Mouse (Mus musculus) MEL (cell line): ENCODE data around the gene Slc5a5. TPM values are rescaled to one million over a fixed set of nuclear protein-coding genes. Genes with fewer than 3 reads are reported as not detected.

Source experiments
- DNase-seq: peaks from one replicate; pipeline ENCODE4 v3.0.0; 2011; ENCODE audit warnings: low read depth, low spot score
- H3K27ac ChIP-seq: 2 replicates; pipeline ENCODE4 v1.5.1; 2012; ENCODE audit warnings: low read depth, mild to moderate bottlenecking, control low read depth, low read length, moderate library complexity; ENCODE audit not compliant: control insufficient read depth
- H3K27me3 ChIP-seq, 2 experiments: fragments of 150-350 bp in 1 of 2; sonication (generic) in 1 of 2; 2 replicates each; pipeline ENCODE4 v1.6.1; 2012; ENCODE audit warnings: low read length in 2 of 2, mild to moderate bottlenecking in 2 of 2, improper control_type of control experiment in 1 of 2, moderate library complexity in 1 of 2; ENCODE audit not compliant: insufficient read depth in 2 of 2, control insufficient read depth in 1 of 2
- H3K36me3 ChIP-seq, 2 experiments: 2 replicates each; pipeline ENCODE4 v1.6.1; 2012 to 2014; ENCODE audit warnings: low read length in 2 of 2, improper control_type of control experiment in 1 of 2, inconsistent platforms in 1 of 2, mild to moderate bottlenecking in 1 of 2; ENCODE audit not compliant: insufficient read depth in 2 of 2, control insufficient read depth in 1 of 2
- H3K4me1 ChIP-seq, 2 experiments: fragments of 150-350 bp in 1 of 2; sonication (generic) in 1 of 2; 2 replicates each; pipeline ENCODE4 v1.6.1; 2012; ENCODE audit warnings: low read length in 2 of 2, improper control_type of control experiment in 1 of 2, mild to moderate bottlenecking in 1 of 2; ENCODE audit not compliant: insufficient read depth in 2 of 2, control insufficient read depth in 1 of 2
- H3K4me3 ChIP-seq, 2 experiments: fragments of 150-350 bp in 1 of 2; sonication (generic) in 1 of 2; 2 replicates each; pipeline ENCODE4 v1.5.1; 2012; ENCODE audit warnings: low read depth in 2 of 2, low read length in 2 of 2, mild to moderate bottlenecking in 2 of 2, moderate library complexity in 2 of 2, control low read depth in 1 of 2, improper control_type of control experiment in 1 of 2; ENCODE audit not compliant: control insufficient read depth in 1 of 2, insufficient read depth in 1 of 2
- H3K79me2 ChIP-seq: 2 replicates; pipeline ENCODE4 v1.6.1; 2012; ENCODE audit warnings: mild to moderate bottlenecking, low read length, moderate library complexity; ENCODE audit not compliant: control insufficient read depth, poor library complexity, insufficient read depth
- H3K9ac ChIP-seq: 2 replicates; pipeline ENCODE4 v1.6.1; 2012; ENCODE audit warnings: low read depth, mild to moderate bottlenecking, control low read depth, low read length, moderate library complexity; ENCODE audit not compliant: control insufficient read depth, poor library complexity, severe bottlenecking
- H3K9me3 ChIP-seq: fragments of 150-350 bp; sonication (generic); replicated peaks from 2 replicates; pipeline ENCODE4 v1.6.1; 2012; ENCODE audit warnings: mild to moderate bottlenecking, low read length, improper control_type of control experiment, moderate library complexity; ENCODE audit not compliant: insufficient read depth
- BHLHE40 ChIP-seq: IDR thresholded peaks from 2 replicates; pipeline ENCODE4 v1.6.1; 2012; ENCODE audit warnings: low read depth, mild to moderate bottlenecking, inconsistent platforms, low read length, improper control_type of control experiment, borderline replicate concordance
- CTCF ChIP-seq, 3 experiments: IDR thresholded peaks in 2 of 3; conservative IDR thresholded peaks in 1 of 3; 2 replicates each; pipeline ENCODE4 v1.5.1; 2011 to 2012; ENCODE audit warnings: low read length in 3 of 3, low read depth in 2 of 3, mild to moderate bottlenecking in 2 of 3, improper control_type of control experiment in 1 of 3, inconsistent platforms in 1 of 3, mixed read lengths in 1 of 3, moderate library complexity in 1 of 3; ENCODE audit not compliant: control insufficient read depth in 1 of 3, insufficient read depth in 1 of 3, poor library complexity in 1 of 3, severe bottlenecking in 1 of 3
- ELF1 ChIP-seq: IDR thresholded peaks from 2 replicates; pipeline ENCODE4 v1.6.1; 2014; ENCODE audit warnings: low read depth, mild to moderate bottlenecking, inconsistent platforms, low read length, improper control_type of control experiment, moderate library complexity
- EP300 ChIP-seq, 2 experiments: IDR thresholded peaks; 2 replicates each; pipeline ENCODE4 v1.6.1; 2011; ENCODE audit warnings: improper control_type of control experiment in 2 of 2, low read length in 2 of 2, low read depth in 1 of 2, mild to moderate bottlenecking in 1 of 2
- ETS1 ChIP-seq: IDR thresholded peaks from 2 replicates; pipeline ENCODE4 v1.6.1; 2012; ENCODE audit warnings: low read depth, mild to moderate bottlenecking, inconsistent platforms, low read length, improper control_type of control experiment, moderate library complexity
- GATA1 ChIP-seq: IDR thresholded peaks from 2 replicates; pipeline ENCODE4 v1.6.1; 2011; ENCODE audit warnings: low read depth, low read length, improper control_type of control experiment
- HCFC1 ChIP-seq: IDR thresholded peaks from 2 replicates; pipeline ENCODE4 v1.6.1; 2012; ENCODE audit warnings: low read depth, mild to moderate bottlenecking, inconsistent platforms, low read length, improper control_type of control experiment, moderate library complexity
- JUND ChIP-seq: IDR thresholded peaks from 2 replicates; pipeline ENCODE4 v1.6.1; 2011; ENCODE audit warnings: low read depth, mild to moderate bottlenecking, improper control_type of control experiment, low read length
- KAT2A ChIP-seq: conservative IDR thresholded peaks from 2 replicates; pipeline ENCODE4 v1.6.1; 2012; ENCODE audit warnings: low read depth, low read length, improper control_type of control experiment, inconsistent platforms
- MAZ ChIP-seq: IDR thresholded peaks from 2 replicates; pipeline ENCODE4 v1.6.1; 2012; ENCODE audit warnings: low read depth, mild to moderate bottlenecking, inconsistent platforms, low read length, improper control_type of control experiment
- MEF2A ChIP-seq: IDR thresholded peaks from 2 replicates; pipeline ENCODE4 v1.6.1; 2014; ENCODE audit warnings: low read depth, mild to moderate bottlenecking, inconsistent platforms, low read length, improper control_type of control experiment; ENCODE audit not compliant: poor library complexity, insufficient replicate concordance, severe bottlenecking; ENCODE audit errors: extremely low read depth
- MYB ChIP-seq: IDR thresholded peaks from 2 replicates; pipeline ENCODE4 v1.6.1; 2011; ENCODE audit warnings: mild to moderate bottlenecking, low read depth, low read length, improper control_type of control experiment
- MYC ChIP-seq: IDR thresholded peaks from 2 replicates; pipeline ENCODE4 v1.6.1; 2011; ENCODE audit warnings: low read depth, mild to moderate bottlenecking, low read length, improper control_type of control experiment, moderate library complexity
- POLR2A ChIP-seq, 2 experiments: IDR thresholded peaks; 2 replicates each; pipeline ENCODE4 v1.6.1; 2011 to 2012; ENCODE audit warnings: low read length in 2 of 2, mild to moderate bottlenecking in 2 of 2, control low read depth in 1 of 2, improper control_type of control experiment in 1 of 2, low read depth in 1 of 2, moderate library complexity in 1 of 2; ENCODE audit not compliant: control insufficient read depth in 1 of 2, insufficient read depth in 1 of 2, poor library complexity in 1 of 2
- POLR2AphosphoS2 ChIP-seq: IDR thresholded peaks from 2 replicates; pipeline ENCODE4 v1.6.1; 2011; ENCODE audit warnings: low read length, improper control_type of control experiment
- POLR2AphosphoS5 ChIP-seq: IDR thresholded peaks from 2 replicates; pipeline ENCODE4 v1.6.1; 2012; ENCODE audit warnings: low read depth, borderline replicate concordance, mild to moderate bottlenecking, inconsistent platforms, low read length, moderate library complexity, mixed read lengths
- RAD21 ChIP-seq: IDR thresholded peaks from 2 replicates; pipeline ENCODE4 v1.6.1; 2011; ENCODE audit warnings: mild to moderate bottlenecking, low read depth, low read length, improper control_type of control experiment
- RCOR1 ChIP-seq: IDR thresholded peaks from 2 replicates; pipeline ENCODE4 v1.6.1; 2012; ENCODE audit warnings: low read depth, mild to moderate bottlenecking, inconsistent platforms, low read length, improper control_type of control experiment
- SMC3 ChIP-seq: IDR thresholded peaks from 2 replicates; pipeline ENCODE4 v1.6.1; 2011; ENCODE audit warnings: low read depth, low read length, improper control_type of control experiment
- TAL1 ChIP-seq: IDR thresholded peaks from 2 replicates; pipeline ENCODE4 v1.6.1; 2012; ENCODE audit warnings: mild to moderate bottlenecking, inconsistent platforms, low read length, moderate library complexity, mixed read lengths
- TBP ChIP-seq: IDR thresholded peaks from 2 replicates; pipeline ENCODE4 v1.8.0; 2011; ENCODE audit warnings: low read depth, low read length, improper control_type of control experiment
- TCF12 ChIP-seq: IDR thresholded peaks from 2 replicates; pipeline ENCODE4 v1.6.1; 2014; ENCODE audit warnings: low read depth, mild to moderate bottlenecking, inconsistent platforms, low read length, improper control_type of control experiment, moderate library complexity
- USF1 ChIP-seq: IDR thresholded peaks from 2 replicates; pipeline ENCODE4 v1.6.1; 2014; ENCODE audit warnings: low read depth, mild to moderate bottlenecking, inconsistent platforms, low read length, improper control_type of control experiment, moderate library complexity
- ZC3H11A ChIP-seq: IDR thresholded peaks from 2 replicates; pipeline ENCODE4 v1.6.1; 2012; ENCODE audit warnings: low read depth, mild to moderate bottlenecking, inconsistent platforms, low read length, improper control_type of control experiment
- ZMIZ1 ChIP-seq: IDR thresholded peaks from 2 replicates; pipeline ENCODE4 v1.6.1; 2012; ENCODE audit warnings: low read depth, mild to moderate bottlenecking, inconsistent platforms, low read length, improper control_type of control experiment, moderate library complexity
- ZNF384 ChIP-seq: IDR thresholded peaks from 2 replicates; pipeline ENCODE4 v1.6.1; 2012; ENCODE audit warnings: low read depth, mild to moderate bottlenecking, inconsistent platforms, low read length, improper control_type of control experiment
- polyA plus RNA-seq, 2 experiments: library from polyadenylated mRNA; stranded (reverse) in 1 of 2; unstranded in 1 of 2; fragments of >175 nt in 1 of 2; fragments of >200 nt in 1 of 2; gene quantifications; 2 replicates each; pipeline versions ENCODE4 v1.2.1 to v1.2.4; 2012; ENCODE audit warnings: low replicate concordance in 2 of 2, low read depth in 1 of 2; ENCODE audit not compliant: insufficient read length in 2 of 2, insufficient read depth in 1 of 2, missing spikeins in 1 of 2
- total RNA-seq: library from RNA; depleted of rRNA; stranded (reverse); fragments of 300-350 nt; gene quantifications from 2 replicates; pipeline ENCODE4 v1.2.3, GENCODE M21; 2012

Slc5a5 gene
- total and polyA plus RNA-seq, 3 experiments, result 0.12 to 0.36 TPM; not detected in 1

GRCm38 (mm10) chr8:70850947-70851346, 41.6 kb downstream of the Slc5a5 start:
- no peak for TF ChIP-seq MYB
- TF ChIP-seq HCFC1, result no peak
- TF ChIP-seq BHLHE40, result no peak
- TF ChIP-seq RCOR1, result no peak
- TF ChIP-seq CTCF (IDR thresholded peaks at IDR 0.05 in 2 of 3, conservative IDR thresholded peaks at IDR 0.05 in 1 of 3; ENCODE audit: control insufficient read depth in 1 of 3, insufficient read depth in 1 of 3, low read depth in 2 of 3, low read length in 3 of 3, poor library complexity in 1 of 3, severe bottlenecking in 1 of 3), result no peak
- no peak for DNase-seq
- Histone ChIP-seq H3K27me3 (no peaks in the 10 kb centered on the region), H3K9me3 (no peaks in the 10 kb centered on the region), H3K36me3 (no peaks in the 10 kb centered on the region), H3K27ac (no peak overlapping the region), H3K4me1 (peaks cover 0 to 10% of the 10 kb centered on the region in 2 experiments; a peak in 3 of 4 replicates), H3K4me3 (no peak overlapping the region), H3K79me2 (no peaks in the 10 kb centered on the region), H3K9ac (no peak overlapping the region)

DNA sequence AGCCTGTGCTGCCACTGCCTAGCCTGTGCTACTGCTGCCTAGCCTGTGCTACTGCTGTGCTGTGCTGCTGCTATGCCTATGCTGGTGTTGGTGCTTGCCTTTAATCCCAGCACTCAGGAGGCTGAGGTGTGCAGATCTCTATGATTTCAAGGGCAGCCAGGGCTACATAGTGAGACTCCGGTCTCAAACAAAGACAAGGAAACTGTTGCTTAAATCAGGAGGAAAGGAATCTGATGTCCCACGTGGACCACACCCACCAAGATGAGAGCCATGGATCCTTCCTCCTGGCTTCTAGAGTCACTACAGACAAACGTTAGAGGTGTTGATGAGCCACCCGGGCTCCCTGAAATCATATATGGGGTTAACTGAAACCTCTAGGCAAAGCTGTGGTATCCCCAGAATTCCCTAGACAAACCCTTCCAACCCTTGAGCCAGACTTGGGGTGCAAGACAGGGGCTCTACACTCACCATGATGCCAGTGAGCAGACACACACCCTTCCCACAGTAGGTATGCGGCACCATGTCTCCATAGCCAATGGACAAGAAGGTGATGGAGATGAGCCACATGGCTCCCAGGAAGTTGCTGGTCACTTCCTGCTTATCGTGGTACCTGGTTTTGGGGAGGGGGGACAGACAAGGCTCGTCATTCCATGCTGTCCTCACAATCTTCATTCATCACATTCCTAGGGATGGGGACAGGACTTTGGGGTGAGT, 42.3 kb downstream of the Slc5a5 start:
- no peaks in the 10 kb centered on the region for H3K27me3 ChIP-seq

DNA sequence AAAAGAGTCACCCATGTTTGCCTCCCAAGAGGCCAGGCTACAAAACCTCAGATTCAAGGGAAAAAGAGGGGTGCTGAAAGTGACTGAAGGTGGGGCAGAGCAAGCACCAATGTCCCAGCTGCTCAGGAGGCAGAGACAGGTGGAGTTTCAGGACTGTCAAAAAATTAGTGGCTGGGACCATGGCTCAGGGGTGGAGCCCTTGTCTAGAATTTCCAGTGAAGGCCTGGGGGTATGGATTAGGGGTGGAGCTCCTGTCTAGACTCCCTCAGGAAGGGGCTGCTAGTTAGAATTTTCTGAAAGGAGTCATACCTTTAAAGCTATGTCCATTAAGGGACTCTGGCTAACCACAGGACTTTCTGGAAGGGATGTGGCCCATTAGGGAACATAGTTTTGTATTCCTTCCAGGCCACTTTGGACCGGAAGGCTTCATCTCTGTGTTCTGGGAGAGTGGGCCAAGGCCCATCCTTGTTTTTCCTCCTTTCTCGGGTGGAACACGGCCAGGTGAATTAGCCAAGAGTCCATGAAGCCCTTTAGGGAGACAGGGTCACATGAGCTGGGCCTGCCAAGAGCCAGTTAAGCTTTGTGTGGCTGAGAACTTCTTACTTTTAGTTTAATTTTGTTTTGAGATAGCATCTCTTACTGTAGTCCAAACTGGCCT, 43.1 kb downstream of the Slc5a5 start:
- Histone ChIP-seq H3K27me3 (no peaks in the 10 kb centered on the region), H3K9me3 (no peaks in the 10 kb centered on the region), H3K4me3 (no peak overlapping the region), H3K27ac (no peak overlapping the region), H3K36me3 (no peaks in the 10 kb centered on the region), H3K4me1 (peaks cover 0 to 10% of the 10 kb centered on the region in 2 experiments; a peak in 3 of 4 replicates), H3K79me2 (no peaks in the 10 kb centered on the region), H3K9ac (no peak overlapping the region)
- no peak for DNase-seq
- TF ChIP-seq SMC3, result no peak
- TF ChIP-seq ZC3H11A, result no peak
- TF ChIP-seq TCF12, result no peak
- no peak for TF ChIP-seq ETS1
- TF ChIP-seq GATA1, result no peak

More for the DNA sequence above, 42.3 kb downstream of the Slc5a5 start:
- no peak overlapping the region for H3K27ac ChIP-seq
- H3K36me3 ChIP-seq, result no peaks in the 10 kb centered on the region
- no peaks in the 10 kb centered on the region for H3K9me3 ChIP-seq
- H3K4me3 ChIP-seq, result no peak overlapping the region
- H3K4me1 ChIP-seq, result peaks cover 0 to 10% of the 10 kb centered on the region in 2 experiments; a peak in 3 of 4 replicates
- no peak for DNase-seq
- TF ChIP-seq KAT2A (no peak), ZMIZ1 (no peak), TCF12 (no peak), MYB (no peak), MAZ (no peak), ZNF384 (no peak), POLR2AphosphoS2 (no peak), POLR2A (IDR thresholded peaks at IDR 0.05; ENCODE audit: control insufficient read depth in 1 of 2, insufficient read depth in 1 of 2, low read depth in 1 of 2, low read length in 2 of 2, poor library complexity in 1 of 2) (no peak), JUND (no peak), RAD21 (no peak), TAL1 (no peak), USF1 (no peak), EP300 (IDR thresholded peaks at IDR 0.05; ENCODE audit: low read depth in 1 of 2, low read length in 2 of 2) (no peak), MEF2A (no peak), MYC (no peak), ELF1 (no peak), ZC3H11A (no peak), POLR2AphosphoS5 (no peak), TBP (no peak)
- no peaks in the 10 kb centered on the region for H3K79me2 ChIP-seq
- no peak overlapping the region for H3K9ac ChIP-seq
